Mouse (Mus musculus): ENCODE measurements around the gene Naa30.
A peak's percentile ranks its signal among the peaks of the same experiment; 100 is the strongest.

The Naa30 gene

DNA sequence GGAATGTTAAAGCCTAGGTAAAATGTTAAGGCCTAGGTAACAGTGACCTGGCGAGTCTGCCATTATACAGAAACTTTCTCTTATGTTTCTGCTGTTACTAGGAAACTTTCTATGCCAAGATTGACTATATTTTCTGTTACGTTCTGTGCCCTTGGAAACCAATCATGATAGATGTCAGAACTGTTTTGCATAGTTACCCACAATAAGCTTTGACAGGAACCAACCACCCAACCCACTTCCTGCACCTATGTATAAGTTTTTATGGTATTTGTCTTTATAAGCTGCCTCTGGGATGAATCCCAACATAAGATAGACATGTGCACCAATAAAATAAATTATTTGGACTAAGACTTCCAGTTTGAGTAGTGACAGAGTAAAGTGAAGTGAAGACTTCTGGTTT lies 49.7 kb downstream of the Naa30 start:
- DNase-seq (ENCODE audit: low read depth in 2 of 2, low spot score in 2 of 2) = peak in 1 of 2 experiments; percentile 44

DNA sequence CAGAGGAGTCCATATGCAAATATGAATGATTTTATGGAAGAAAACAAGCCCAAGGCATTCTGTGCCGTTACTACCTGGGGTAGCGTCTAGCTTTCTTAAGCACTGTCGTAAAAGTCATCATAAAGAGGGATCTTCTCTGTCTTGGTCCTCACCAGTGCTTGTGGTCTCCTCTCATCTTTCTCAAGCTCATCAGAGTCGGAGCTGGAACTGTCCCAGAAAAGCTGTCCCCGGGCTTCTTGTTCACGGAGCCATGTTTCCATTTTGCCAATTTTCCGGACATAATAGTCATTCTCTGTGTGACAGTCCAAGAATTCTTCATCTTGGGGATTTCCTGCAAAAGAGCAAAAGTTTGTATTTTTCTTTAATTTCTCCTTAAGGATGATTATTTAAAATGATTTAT lies 54.4 kb downstream of the Naa30 start:
- DNase-seq (ENCODE audit: low read depth in 2 of 2, low spot score in 2 of 2) = no peak

DNA sequence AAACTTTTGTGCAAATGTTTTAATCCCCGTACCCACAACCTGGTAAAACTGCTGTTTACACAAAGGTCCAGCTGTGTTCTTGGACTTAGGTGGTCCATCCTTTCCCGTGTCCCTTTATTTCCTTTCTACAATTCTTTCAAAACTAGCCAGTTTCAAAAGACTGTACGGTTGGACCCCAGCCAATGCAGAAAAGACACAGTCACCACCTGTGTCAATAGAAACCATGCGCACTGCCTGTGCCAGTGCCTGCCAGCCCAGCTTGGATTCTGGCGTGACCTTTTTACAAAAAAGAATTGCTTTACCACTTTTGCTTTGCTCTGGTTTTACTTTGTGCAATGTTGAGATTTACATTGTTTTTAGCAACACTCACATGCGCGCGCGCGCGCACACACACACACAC lies 55.0 kb downstream of the Naa30 start:
- no peak for DNase-seq (ENCODE audit: low read depth in 2 of 2, low spot score in 2 of 2)

DNA sequence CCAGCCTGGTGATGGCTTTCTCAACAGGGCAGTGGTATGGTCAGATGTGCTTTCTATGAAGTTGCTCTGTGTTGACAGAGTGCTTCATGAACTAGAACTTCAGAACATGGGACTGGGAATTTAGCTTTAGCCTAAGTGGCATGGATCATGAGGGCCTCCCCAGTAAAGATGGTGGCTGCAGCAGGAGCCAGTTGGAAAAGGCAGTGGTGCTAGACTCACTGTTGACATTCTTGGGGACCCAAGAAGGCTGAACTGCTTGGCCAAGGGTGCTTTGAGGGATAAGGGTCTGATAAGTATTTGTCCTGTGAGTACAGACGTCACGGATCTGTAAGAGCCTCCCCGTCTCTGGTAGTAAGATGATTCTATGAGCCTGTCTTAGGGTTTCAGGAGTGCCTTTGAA lies 59.8 kb downstream of the Naa30 start:
- no peak for DNase-seq (ENCODE audit: low read depth in 2 of 2, low spot score in 2 of 2)

DNA sequence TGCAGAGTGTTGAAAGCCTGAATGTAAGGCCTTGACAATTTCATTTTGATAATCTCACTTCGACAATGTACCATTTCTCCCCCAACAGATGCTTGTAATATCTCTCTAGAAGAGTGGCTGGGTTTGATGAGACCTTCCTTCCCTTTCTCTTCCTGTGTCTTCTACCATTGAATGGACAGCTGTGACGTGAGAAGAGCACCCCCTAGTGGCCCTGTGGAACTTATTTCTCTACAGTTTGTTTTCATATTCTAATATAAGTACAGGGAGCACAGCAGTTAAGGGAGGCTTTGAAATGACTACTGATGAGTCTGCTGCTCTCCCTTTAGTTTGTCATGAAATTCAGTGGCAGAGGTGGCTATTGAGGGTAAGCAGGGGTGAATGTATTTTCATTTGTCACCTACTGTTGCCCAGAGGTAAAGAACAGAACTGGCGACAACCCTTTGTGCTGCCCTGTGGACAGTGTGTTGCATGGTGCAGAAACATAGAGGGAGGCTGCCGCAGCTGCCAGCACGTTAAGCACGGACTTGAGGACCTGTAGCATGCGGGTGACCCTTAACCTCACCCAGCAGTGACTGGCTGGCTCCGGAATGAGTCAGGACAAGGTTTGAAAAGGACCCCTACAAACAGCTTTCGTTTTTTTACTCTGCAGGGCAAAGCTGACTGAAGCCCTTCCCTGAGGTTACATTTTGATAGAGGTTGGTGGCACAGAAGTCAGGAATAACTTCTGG lies 62.9 kb downstream of the Naa30 start:
- DNase-seq (ENCODE audit: low read depth in 2 of 2, low spot score in 2 of 2) = peak; percentile 59 to 64

DNA sequence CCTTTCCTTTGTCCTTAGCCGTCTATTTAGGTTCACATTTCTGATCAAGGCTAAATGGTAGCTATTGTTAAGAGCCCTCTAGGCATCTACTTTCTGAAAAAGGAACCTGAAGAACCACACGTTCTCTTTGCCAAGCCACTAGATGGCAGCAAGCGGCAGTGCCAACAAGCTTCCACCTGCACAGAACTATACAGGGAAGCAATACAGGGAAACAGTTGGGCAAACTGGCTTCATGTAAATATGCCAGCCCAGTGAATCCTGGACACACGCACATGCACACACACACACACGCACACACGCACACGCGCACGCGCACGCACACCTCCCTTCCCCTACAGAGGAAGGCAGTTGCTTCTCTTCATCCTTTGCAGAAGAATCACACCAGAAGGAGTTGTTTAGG lies 66.2 kb downstream of the Naa30 start:
- DNase-seq (ENCODE audit: low read depth in 2 of 2, low spot score in 2 of 2) = no peak

All from CD8-positive naive resting alpha-beta T cell, adult 2 months (primary cell).